Mouse (Mus musculus) stomach, embryonic 14.5 days (tissue): ENCODE results near the gene Mif. TPM values are rescaled to one million over a fixed set of nuclear protein-coding genes. Genes with fewer than 3 reads are reported as not detected.

Experiments used
- ATAC-seq: fragments of 200-750 bp; cut with Nextera tagmentation; 2 replicates; pipeline ENCODE4 v1.8.0; 2017; ENCODE audit warnings: low read depth, moderate TSS enrichment; ENCODE audit not compliant: insufficient number of reproducible peaks, insufficient read depth, low FRiP score
- H3K27ac ChIP-seq: fragments of 300-500 bp; sonication (generic); 2 replicates; pipeline ENCODE4 v1.5.1; 2014; ENCODE audit warnings: mild to moderate bottlenecking, low read length, moderate library complexity, mixed read lengths
- H3K27me3 ChIP-seq: fragments of 300-500 bp; sonication (generic); 2 replicates; pipeline ENCODE4 v1.6.1; 2014; ENCODE audit warnings: low read length, control low read depth, mixed read lengths; ENCODE audit not compliant: control insufficient read depth, insufficient read depth
- H3K36me3 ChIP-seq: fragments of 300-500 bp; sonication (generic); 2 replicates; pipeline ENCODE4 v1.6.1; 2014; ENCODE audit warnings: mild to moderate bottlenecking, control low read depth, low read length, moderate library complexity, mixed read lengths; ENCODE audit not compliant: control insufficient read depth, insufficient read depth
- H3K4me1 ChIP-seq: fragments of 300-500 bp; sonication (generic); 2 replicates; pipeline ENCODE4 v1.6.1; 2014; ENCODE audit warnings: low read length, control low read depth, mixed read lengths; ENCODE audit not compliant: control insufficient read depth, insufficient read depth
- H3K4me2 ChIP-seq: fragments of 300-500 bp; sonication (generic); replicated peaks from 2 replicates; pipeline ENCODE4 v1.6.1; 2014; ENCODE audit warnings: low read depth, low read length, control low read depth
- H3K4me3 ChIP-seq: fragments of 300-500 bp; sonication (generic); 2 replicates; pipeline ENCODE4 v1.5.1; 2014; ENCODE audit warnings: low read depth, low read length, control low read depth
- H3K9ac ChIP-seq: fragments of 300-500 bp; sonication (generic); replicated peaks from 2 replicates; pipeline ENCODE4 v1.6.1; 2014; ENCODE audit warnings: low read depth, mild to moderate bottlenecking, control low read depth, low read length, moderate library complexity, mixed read lengths
- H3K9me3 ChIP-seq: fragments of 300-500 bp; sonication (generic); 2 replicates; pipeline ENCODE4 v1.6.1; 2016; ENCODE audit warnings: low read depth, low read length, control low read depth; ENCODE audit not compliant: control insufficient read depth
- WGBS: fragments of 180-500 bp; shearing (Covaris S2); extraction: QIAGEN DNeasy Blood & Tissue Kit; methylation state at CpG from one replicate; pipeline ENCODE4 v1.1.7; 2014; 5-methylcytosine and 5-hydroxymethylcytosine counted together
- polyA plus RNA-seq: library from polyadenylated mRNA; unstranded; fragments of >200 nt; fragmentation: Nextera tagmentation; extraction: Ambion mirVana; gene quantifications from 2 replicates; pipeline ENCODE4 v1.2.1, GENCODE M21; 2014

The Mif gene
- polyA plus RNA-seq, 1 experiment from 2014 or later = 2,198 TPM

- Histone ChIP-seq H3K9ac (no peak overlapping the region), H3K4me3 (no peak overlapping the region), H3K36me3 (peaks cover 17% of the 10 kb centered on the region; the same call in 1 of the 2 replicates), H3K27ac (no peak overlapping the region), H3K4me1 (peaks cover 10% of the 10 kb centered on the region; the same call in 1 of the 2 replicates), H3K27me3 (no peaks in the 10 kb centered on the region), H3K4me2 (no peak overlapping the region), H3K9me3 (no peaks in the 10 kb centered on the region)
- no peak for ATAC-seq
- 83% methylated on average over 5 of the region's 5 CpGs for WGBS
Measured at GRCm38 (mm10) chr10:75861587-75861986, 1.5 kb upstream of the Mif start.

DNA sequence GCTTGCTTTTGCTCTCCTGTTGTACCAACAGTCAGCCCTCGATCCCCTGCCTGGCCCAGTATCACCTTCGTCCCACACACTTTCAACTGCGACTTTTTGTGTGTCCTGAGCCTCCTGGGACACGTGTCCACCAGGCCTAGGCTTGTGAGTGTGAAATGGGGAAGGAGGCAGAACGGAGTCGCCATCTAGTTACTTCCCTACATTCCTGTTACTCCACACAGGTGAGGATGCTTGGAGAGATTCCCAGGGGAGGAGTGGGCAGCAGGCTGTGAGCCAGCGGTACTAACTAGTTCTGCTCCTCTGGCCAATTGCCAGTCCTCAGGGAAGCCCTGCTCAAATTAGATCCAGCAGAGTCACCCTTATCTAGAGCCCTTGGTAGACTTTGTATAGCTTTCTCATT lies 706 bp upstream of the Mif start:
- WGBS = 43% methylated on average over 7 of the region's 7 CpGs
- no peaks in the 10 kb centered on the region for H3K9me3 ChIP-seq
- H3K4me3 ChIP-seq = 0 out of 2 replicates have a peak overlapping the region, but pooled peaks have one; percentile 63
- peaks cover 10% of the 10 kb centered on the region; the same call in 1 of the 2 replicates for H3K4me1 ChIP-seq
- peak overlapping the region; percentile 71 for H3K4me2 ChIP-seq
- peak overlapping the region; percentile 95 for H3K27ac ChIP-seq
- H3K9ac ChIP-seq = no peak overlapping the region
- H3K27me3 ChIP-seq = no peaks in the 10 kb centered on the region
- ATAC-seq = no peak
- peaks cover 17% of the 10 kb centered on the region; the same call in 1 of the 2 replicates for H3K36me3 ChIP-seq

DNA sequence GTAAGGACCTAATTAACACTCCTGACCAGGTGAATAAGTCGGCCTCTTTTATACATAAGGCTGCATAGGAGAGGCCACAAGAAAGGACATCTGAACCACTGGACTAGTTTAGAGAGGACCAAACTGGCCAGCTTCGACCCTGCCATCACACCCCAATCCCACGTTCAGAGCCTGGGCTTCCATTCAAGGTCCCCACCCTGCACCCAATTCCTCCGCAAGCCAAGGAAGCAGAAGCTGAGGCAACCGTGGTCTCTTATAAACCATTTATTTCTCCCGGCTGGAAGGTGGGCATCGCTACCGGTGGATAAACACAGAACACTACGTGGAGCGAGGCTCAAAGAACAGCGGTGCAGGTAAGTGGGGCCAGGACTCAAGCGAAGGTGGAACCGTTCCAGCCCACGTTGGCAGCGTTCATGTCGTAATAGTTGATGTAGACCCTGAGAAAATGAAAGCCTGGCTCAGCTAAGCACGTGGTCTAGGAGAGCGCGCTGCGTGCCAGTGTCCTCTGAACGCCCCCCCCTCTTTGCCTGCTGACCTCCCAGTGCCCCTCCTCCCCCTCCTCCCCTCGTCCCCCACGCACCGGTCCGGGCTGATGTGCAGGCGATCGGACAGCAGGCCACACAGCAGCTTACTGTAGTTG lies 813 bp downstream of the Mif start:
- Histone ChIP-seq H3K36me3 (peaks cover 17% of the 10 kb centered on the region; the same call in 1 of the 2 replicates), H3K9ac (peak overlapping the region; percentile 79; the same call in 1 of the 2 replicates), H3K4me1 (peaks cover 10% of the 10 kb centered on the region; the same call in 1 of the 2 replicates), H3K27me3 (no peaks in the 10 kb centered on the region), H3K4me2 (peak overlapping the region; percentile 71), H3K27ac (peak overlapping the region; percentile 95; the same call in 1 of the 2 replicates), H3K9me3 (no peaks in the 10 kb centered on the region), H3K4me3 (peak overlapping the region; percentile 63)
- peak; percentile 54 for ATAC-seq
- WGBS = 3% methylated on average over 27 of the region's 27 CpGs

- no peaks in the 10 kb centered on the region for H3K27me3 ChIP-seq
- no peak overlapping the region for H3K9ac ChIP-seq
- peaks cover 17% of the 10 kb centered on the region; the same call in 1 of the 2 replicates for H3K36me3 ChIP-seq
- H3K4me3 ChIP-seq = no peak overlapping the region
- 95% methylated on average over 4 of the region's 4 CpGs for WGBS
- H3K27ac ChIP-seq = no peak overlapping the region
- peaks cover 10% of the 10 kb centered on the region; the same call in 1 of the 2 replicates for H3K4me1 ChIP-seq
- ATAC-seq = no peak
- H3K9me3 ChIP-seq = no peaks in the 10 kb centered on the region
- H3K4me2 ChIP-seq = no peak overlapping the region
Measured at GRCm38 (mm10) chr10:75857598-75857997, 2.4 kb downstream of the Mif start.

GRCm38 (mm10) chr10:75856976-75857375 lies 3.1 kb downstream of the Mif start:
- no peak overlapping the region for H3K27ac ChIP-seq
- ATAC-seq = no peak
- H3K9ac ChIP-seq = no peak overlapping the region
- H3K9me3 ChIP-seq = no peaks in the 10 kb centered on the region
- H3K4me2 ChIP-seq = no peak overlapping the region
- WGBS = 75% methylated on average over 3 of the region's 3 CpGs
- peaks cover 10% of the 10 kb centered on the region; the same call in 1 of the 2 replicates for H3K4me1 ChIP-seq
- H3K27me3 ChIP-seq = no peaks in the 10 kb centered on the region
- H3K36me3 ChIP-seq = peaks cover 17% of the 10 kb centered on the region; the same call in 1 of the 2 replicates
- H3K4me3 ChIP-seq = no peak overlapping the region

- Histone ChIP-seq H3K27ac (no peak overlapping the region), H3K4me2 (no peak overlapping the region)
- WGBS = 77% methylated on average over 11 of the region's 11 CpGs
Measured at GRCm38 (mm10) chr10:75856155-75856907, 3.7 kb downstream of the Mif start.

DNA sequence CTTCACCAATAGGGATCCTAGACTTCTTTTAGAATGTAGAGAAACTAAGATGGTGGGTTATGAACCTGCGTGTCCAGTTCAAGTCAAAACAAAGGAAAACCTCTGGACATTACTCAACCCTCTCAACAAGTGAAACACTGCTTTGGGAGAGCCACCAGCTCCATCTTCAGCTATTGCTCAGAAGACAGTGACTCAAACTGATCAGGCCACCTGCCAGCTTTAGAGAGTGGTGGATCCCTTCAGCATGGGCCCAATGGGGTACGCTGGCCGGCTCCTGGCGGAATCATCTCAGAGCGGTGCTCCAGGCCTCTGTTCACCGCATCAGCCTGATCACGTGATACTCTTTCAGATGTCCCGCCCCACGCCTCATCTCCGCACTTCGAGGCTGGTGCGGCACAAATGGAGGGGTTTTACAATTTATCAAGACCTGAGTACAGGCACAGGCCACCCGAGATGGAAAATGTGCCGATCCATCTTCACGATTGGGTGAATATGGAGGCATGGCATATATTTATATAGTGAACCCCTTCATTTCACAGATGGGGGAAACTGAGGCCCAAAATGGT lies 4.5 kb downstream of the Mif start:
- H3K27ac ChIP-seq = no peak overlapping the region
- H3K4me3 ChIP-seq = no peak overlapping the region
- WGBS = 90% methylated on average over 15 of the region's 15 CpGs
- no peaks in the 10 kb centered on the region for H3K27me3 ChIP-seq
- no peaks in the 10 kb centered on the region for H3K9me3 ChIP-seq
- no peak overlapping the region for H3K9ac ChIP-seq
- peaks cover 9% of the 10 kb centered on the region; the same call in 1 of the 2 replicates for H3K4me1 ChIP-seq
- H3K36me3 ChIP-seq = peaks cover 17% of the 10 kb centered on the region; the same call in 1 of the 2 replicates
- no peak for ATAC-seq
- H3K4me2 ChIP-seq = no peak overlapping the region

More at GRCm38 (mm10) chr10:75856155-75856907, 3.7 kb downstream of the Mif start:
- Histone ChIP-seq H3K27me3 (no peaks in the 10 kb centered on the region), H3K36me3 (peaks cover 17% of the 10 kb centered on the region; the same call in 1 of the 2 replicates), H3K4me3 (no peak overlapping the region), H3K9me3 (no peaks in the 10 kb centered on the region), H3K9ac (no peak overlapping the region), H3K4me1 (peaks cover 11% of the 10 kb centered on the region; the same call in 1 of the 2 replicates)
- ATAC-seq = no peak

GRCm38 (mm10) chr10:75854791-75855190 lies 5.2 kb downstream of the Mif start:
- no peaks in the 10 kb centered on the region for H3K9me3 ChIP-seq
- peaks cover 7% of the 10 kb centered on the region; the same call in 1 of the 2 replicates for H3K4me1 ChIP-seq
- no peak for ATAC-seq
- 75% methylated on average over 6 of the region's 6 CpGs for WGBS
- no peaks in the 10 kb centered on the region for H3K27me3 ChIP-seq
- H3K4me3 ChIP-seq = no peak overlapping the region
- no peak overlapping the region for H3K4me2 ChIP-seq
- peaks cover 17% of the 10 kb centered on the region; the same call in 1 of the 2 replicates for H3K36me3 ChIP-seq
- H3K27ac ChIP-seq = no peak overlapping the region
- no peak overlapping the region for H3K9ac ChIP-seq
